Mouse (Mus musculus) megakaryocyte, embryonic 14.5 days (primary cell): ENCODE results near the gene Mtus2.

Experiments used
- FLI1 ChIP-seq: IDR thresholded peaks from 2 replicates; pipeline ENCODE4 v1.6.1; 2012; ENCODE audit warnings: low read length, inconsistent platforms, mixed read lengths
- GATA1 ChIP-seq: IDR thresholded peaks from 3 replicates; pipeline ENCODE4 v1.6.1; 2012; ENCODE audit warnings: mixed read lengths, low read length, inconsistent platforms, borderline replicate concordance

DNA sequence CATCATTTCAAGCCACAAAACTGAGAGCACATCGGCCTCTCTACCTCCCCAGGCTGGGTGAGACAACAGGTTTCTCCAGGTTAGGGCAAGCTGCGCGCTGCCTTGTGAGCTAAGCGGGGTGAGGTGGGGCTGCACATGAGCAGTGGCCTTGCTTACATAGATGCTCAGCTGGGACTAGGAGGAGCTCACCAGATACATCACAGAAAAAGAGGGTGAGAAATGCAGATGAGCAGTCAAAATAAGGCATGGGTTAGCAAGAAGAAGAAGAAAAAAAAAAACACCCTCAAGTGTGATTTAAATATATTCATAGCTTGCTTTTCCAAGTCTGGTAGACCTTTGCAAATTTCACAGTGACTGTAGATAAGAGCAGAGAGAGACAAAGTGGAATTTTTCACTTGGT is 254.7 kb downstream of the Mtus2 start:
- no peak for TF ChIP-seq GATA1
- no peak for TF ChIP-seq FLI1
